Mouse (Mus musculus) gastrocnemius, adult 8-10 months (tissue): ENCODE measurements around the gene Plcb4. TPM values are rescaled to one million over a fixed set of nuclear protein-coding genes. Genes with fewer than 3 reads are reported as not detected.

ENCODE experiments used
- DNase-seq, 2 experiments: peaks; one replicate each; pipeline ENCODE4 v3.0.0; 2022; ENCODE audit warnings: low spot score in 2 of 2
- total RNA-seq, 4 experiments: library from RNA; stranded (reverse); gene quantifications; 2 replicates each; pipeline ENCODE4 v1.2.4; 2022

The Plcb4 gene
- total RNA-seq, 4 experiments from 2014 or later, result 12.7 to 18.0 (median 15.4) TPM

DNA sequence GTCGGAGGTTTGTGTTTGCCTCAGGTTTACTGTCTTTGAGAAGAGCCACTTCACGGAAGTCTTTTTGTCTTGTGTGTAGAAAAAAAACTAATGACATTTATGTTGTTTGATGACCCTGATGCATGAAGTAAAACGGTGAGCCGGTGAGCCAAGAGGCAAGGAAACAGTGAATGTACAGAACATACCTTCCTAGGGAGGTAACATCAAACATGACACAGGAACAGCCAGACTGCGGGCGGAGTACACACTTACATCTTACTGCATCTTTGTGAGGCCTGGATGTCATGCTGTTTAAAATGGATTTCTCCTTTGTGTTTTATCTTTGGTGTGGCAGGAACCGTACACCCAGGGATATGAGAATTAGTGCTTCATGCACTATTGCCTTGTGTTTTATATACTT lies 340.1 kb downstream of the Plcb4 start:
- no peak for DNase-seq

DNA sequence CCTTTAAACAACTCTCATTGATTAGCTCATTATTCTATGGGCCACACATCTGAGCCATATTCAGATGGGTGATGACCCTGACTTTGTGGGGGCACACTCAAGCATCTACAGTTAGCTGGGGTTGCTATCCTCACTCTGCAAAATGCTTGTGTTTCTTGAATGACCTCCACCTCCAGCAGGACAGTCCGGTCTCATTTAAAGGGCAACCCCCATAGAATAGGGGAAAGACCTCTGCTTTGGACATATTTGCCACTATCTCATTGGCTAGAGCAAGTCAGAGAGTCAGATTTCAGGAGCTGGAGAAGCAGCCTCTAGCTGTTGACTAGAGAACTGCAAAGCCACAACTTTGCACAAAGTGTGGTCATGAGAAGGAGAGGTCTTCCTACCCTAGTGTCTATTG lies 340.6 kb downstream of the Plcb4 start:
- no peak for DNase-seq

GRCm38 (mm10) chr2:136000933-136001332 lies 342.1 kb downstream of the Plcb4 start:
- DNase-seq, result no peak

GRCm38 (mm10) chr2:136002118-136002517 lies 343.3 kb downstream of the Plcb4 start:
- DNase-seq, result no peak

GRCm38 (mm10) chr2:136003836-136004235 lies 345.0 kb downstream of the Plcb4 start:
- no peak for DNase-seq

DNA sequence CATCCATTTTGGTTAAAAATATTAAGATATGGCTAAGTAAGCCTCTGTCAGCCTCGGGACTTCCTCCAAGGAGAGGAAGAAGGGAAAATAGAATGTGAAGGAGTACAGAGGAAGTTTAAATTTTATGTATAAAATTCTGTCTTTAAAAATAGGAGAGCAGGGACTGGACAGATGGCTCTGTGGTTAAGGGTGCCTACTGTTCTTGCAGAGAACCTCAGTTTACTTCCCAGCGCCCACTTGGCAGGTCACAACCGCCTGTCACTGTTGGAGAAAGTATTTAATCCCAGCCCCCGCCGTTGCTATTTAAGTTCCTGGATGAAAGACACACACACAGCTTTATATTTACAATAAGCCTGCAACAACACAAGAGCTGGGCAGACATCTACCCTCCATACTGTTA lies 347.5 kb downstream of the Plcb4 start:
- DNase-seq, result no peak

- DNase-seq, result no peak
These were observed 353.9 kb downstream of the Plcb4 start for GRCm38 (mm10) chr2:136012759-136013158.

- no peak for DNase-seq
These were observed 389.7 kb downstream of the Plcb4 start for GRCm38 (mm10) chr2:136048464-136048863.

DNA sequence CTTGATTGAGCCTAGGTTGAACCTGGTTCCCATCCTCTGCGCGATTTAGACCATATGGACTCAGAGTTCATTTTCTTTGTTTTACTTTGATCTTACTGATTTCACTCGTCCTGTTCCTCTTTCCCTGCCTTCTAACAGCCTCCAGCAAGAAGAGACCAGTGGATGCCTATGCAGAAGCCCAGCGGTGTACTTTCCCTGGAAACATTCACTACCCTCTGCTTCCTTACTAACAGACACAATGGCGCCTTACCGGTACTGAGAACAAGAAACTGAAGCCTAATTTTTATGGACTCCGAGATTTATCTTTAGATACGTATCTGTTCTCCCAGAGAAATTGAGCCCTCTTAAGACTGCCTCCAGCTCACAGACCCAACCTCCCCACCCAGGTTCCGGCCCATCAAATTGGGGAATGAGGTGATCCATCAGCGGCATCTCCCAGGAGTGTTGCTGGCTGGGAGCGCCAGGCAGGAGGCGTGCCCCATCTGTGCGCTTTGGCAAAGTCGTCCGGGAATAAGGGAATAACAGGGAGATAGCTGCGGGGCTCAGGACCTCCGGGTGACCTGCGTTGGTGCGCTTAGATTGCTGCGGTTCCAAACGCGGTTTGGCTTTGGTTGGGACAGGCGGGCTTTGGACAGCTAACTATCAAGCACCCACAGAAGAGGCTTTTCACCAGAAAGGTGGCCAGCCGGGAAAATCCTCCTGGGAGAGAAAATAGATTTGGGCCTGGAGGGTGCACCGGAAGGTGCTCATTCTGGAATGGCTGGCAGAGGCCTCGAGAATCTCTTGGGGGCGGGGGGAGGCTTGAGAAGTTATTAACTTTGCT lies 392.2 kb downstream of the Plcb4 start:
- DNase-seq, result no peak

DNA sequence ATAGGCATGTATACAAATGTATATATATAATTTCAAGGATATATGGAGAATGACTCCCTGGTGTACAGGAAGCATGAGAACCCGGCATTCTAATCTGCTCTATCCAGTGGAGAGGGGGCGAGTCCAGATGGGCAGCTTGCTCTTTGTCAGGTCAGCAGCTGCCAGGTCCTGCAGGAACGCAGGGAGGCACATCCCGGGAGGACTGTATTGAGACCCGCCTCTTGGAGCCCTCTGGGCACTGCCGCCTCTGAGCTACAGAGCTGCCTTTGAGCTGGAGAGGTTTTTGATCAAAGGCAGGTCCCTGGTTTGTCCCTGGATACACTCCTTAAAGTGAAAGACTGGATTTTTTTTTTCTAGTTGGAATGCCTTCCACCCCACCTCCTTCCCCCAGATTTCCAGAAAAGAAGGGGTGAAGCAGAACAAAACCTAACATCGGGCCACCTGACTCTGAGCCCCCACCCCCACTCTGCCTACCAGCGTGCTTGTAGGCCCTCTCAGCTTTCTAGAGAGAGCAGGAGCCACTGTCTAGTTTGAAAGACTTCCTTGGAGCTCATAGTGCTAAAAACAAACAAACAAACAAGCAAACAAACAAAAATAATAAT lies 393.0 kb downstream of the Plcb4 start, which contains the start of gene Lamp5:
TSS of gene Lamp5 (plus strand) at position 552 of the 602 bp plus-strand sequence.
- DNase-seq, result no peak

GRCm38 (mm10) chr2:136057861-136058331 lies 399.1 kb downstream of the Plcb4 start:
- no peak for DNase-seq

GRCm38 (mm10) chr2:136058398-136058797 lies 399.6 kb downstream of the Plcb4 start:
- no peak for DNase-seq

GRCm38 (mm10) chr2:136059029-136059669 lies 400.3 kb downstream of the Plcb4 start:
- DNase-seq, result no peak
